Mouse (Mus musculus) cerebellum, adult 9-11 months (tissue): ENCODE measurements around the gene Obscn.

Source experiments
- DNase-seq: peaks from one replicate; pipeline ENCODE4 v3.0.0; 2022

The Obscn gene

DNA sequence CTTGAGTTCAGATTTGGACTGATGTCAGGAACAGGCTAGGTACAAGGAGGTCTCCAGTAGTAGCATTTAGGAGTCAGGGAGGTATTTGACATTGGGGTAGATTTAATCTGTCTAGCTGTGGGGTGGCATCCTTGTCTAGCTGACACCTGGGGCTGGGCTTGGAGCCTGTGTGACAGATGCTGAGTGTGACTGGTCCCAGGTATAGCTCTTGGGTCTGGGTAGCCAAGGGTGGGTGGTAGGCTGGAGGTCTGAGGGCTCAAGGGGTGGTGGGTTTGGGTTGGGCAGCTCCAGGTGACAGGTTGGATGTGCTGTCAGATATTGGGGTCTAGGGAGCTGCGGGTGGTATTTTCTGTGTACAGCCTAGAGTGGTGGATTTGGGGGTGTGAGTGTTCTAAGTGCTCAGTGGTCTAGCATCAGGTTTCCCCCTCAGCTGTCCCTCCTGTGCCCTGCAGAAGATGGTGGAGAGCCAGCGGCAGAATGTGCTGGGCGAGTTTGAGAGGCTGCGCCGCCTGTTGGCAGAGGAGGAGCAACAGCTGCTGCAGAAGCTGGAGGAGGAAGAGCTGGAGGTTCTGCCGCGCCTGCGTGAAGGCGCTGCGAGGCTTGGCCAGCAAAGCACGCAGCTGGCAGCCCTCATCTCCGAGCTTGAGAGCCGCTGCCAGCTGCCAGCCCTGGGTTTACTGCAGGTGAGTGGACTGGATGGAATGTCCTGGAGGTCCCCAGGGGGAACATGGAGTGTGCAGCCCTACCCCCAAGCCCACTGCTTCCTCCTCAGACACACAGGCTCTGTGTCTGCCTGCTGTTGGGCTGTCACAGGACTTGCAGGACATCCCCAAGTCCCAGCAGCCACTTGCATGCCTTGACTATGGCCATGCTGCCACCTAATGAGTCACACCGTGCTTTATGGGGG is 154.4 kb downstream of the Obscn start:
- no peak for DNase-seq

DNA sequence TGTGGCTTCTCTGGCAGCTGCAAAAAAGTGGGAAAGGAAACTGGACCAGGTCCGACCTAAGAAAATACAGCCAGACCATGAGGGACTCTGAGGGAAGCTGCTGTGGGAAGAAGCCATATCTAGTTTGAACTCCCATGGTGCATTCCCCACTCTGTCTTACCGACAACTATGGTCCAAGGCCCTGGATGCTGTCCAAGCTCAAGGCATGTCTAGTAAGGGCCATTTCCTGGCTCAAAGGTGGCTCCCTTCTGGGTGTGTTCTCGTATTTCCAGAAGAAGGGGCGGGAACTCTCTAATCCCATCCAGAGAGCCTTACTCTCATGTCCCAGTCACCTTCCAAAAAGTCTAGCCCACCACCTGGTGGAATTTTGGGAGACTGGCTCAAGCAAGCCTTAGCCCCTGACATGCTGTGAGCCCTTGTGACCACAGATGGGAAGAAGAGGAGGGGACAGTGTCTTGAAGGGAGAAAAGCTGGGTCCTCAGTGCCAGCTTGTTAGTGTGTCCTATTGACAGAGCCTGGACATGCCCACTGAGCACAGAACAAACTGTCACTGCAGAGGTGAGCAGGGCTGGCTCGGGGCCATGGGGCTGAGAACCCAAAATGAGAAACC is 155.7 kb downstream of the Obscn start:
- no peak for DNase-seq

DNA sequence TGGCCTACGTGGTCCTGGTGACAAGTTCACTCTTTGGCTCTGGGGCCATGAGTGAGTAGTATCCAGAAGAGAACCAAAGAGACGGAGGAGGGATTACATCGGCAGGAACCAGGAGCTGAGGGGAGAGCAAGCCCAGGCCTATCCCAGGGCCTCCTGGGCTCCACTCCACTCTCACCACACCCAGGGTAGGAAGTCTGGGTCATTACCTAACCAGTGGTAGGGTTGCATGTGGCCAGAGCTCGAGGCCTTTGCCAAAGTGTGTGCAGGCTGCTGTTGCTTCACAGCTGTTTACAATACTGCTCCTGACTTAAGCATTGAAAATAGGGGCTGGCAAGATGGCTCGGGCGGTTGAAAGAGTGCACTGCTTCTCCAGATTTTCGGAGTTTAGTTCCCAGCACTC is 156.5 kb downstream of the Obscn start:
- DNase-seq = no peak

DNA sequence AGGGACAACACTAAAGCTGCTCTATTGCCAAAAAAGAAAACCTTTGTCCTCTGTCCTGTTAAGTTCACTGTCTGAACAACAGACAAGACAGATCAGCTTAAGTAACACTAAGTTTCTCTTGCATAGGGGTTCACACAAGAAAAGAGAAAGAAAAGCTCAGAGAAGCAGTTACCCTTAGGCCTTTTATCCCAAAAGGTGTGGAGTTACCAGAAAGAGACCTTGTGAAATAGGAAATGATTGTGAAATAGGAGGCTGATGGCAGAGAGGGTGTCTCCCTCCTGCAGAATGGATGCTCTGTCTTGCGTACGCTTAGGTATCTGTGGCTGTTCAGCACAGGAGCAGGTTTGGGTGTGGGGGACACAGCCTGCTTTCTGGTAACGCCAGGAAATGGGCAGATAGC is 157.0 kb downstream of the Obscn start:
- DNase-seq = no peak

DNA sequence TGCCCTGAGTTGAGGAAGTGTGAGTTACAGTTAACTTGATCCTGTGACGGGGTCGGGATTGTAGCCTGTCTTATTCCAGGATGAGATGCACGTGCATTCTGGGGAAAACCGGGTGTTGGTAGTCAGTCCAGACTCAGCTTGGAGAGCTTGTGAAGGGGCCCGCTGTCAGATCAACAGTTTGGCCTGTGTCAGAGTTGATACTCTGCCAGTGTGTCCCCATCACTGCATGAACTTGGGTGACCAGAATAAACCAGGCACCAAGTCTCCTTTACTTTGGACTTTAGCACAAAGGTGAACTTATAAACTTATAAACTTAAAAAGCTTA is 157.5 kb downstream of the Obscn start:
- DNase-seq = no peak

DNA sequence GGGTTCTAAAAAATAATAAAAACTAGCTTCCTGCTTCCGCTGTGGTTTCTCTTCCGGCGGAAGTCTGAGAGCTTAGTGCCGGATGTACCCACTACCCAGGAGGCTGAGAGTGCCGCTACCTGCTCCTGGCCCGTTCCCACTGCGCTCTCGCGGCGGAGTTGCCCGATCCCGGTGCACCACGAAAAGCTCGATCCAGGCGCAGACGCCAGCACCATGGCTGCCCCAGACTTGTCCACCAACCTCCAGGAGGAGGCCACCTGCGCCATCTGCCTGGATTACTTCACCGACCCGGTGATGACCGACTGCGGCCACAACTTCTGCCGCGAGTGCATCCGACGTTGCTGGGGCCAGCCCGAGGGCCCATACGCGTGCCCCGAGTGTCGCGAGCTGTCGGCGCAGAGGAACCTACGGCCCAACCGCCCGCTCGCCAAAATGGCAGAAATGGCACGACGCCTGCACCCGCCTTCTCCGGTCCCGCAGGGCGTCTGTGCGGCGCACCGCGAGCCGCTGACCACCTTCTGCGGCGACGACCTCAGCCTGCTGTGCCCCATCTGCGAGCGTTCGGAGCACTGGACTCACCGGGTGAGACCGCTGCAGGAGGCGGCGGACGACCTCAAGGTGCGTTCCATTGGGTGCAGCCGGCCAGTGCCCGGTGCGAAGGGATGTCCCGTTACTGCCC is 158.0 kb downstream of the Obscn start, which contains the start of gene Trim11:
TSS of gene Trim11 (plus strand) at position 67 of the 679 bp plus-strand sequence.
- peak; percentile 67 for DNase-seq

DNA sequence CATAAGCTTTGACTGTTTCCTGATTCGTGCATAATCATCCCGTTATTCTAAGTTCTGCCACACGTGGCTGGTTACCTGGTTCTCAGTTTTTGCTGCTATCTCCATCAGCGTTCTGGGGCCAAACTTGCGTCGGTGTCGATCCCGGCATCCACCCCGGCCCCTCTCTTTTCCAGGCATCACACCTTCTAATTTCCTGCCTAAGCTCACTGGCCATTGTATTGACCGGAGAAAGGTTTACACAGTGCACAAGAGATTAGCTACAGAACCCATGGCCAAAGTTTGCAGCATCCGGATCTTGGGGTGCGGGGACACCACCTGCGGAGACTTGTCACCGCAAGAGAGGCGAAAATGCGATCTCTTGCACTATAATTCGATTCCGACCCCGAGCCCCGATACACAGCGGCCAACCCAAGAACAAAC is 158.6 kb downstream of the Obscn start:
- no peak for DNase-seq

- no peak for DNase-seq
These were observed 159.1 kb downstream of the Obscn start for GRCm38 (mm10) chr11:58977150-58977549.

DNA sequence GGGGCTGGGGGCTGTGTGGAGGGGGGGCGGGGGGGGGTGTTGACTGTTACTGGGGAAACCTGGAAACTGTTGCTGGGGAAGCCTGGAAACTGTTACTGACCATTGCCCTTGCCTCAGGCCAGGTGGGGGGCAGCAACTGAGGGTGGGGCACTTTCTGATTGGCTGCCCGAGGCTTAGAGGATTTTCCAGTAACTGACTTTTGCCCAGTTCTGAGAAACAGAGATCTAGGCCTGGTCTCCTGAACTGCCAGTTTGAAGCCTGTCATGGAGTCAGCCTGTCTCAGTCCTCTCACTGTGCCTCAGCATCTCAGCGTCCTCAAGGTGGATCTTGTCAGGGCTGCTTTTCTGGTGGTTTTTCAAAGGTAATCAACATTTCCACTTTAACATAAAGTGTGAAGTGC is 161.8 kb downstream of the Obscn start:
- DNase-seq = no peak

GRCm38 (mm10) chr11:58971796-58972195 is 164.4 kb downstream of the Obscn start:
- DNase-seq = no peak

DNA sequence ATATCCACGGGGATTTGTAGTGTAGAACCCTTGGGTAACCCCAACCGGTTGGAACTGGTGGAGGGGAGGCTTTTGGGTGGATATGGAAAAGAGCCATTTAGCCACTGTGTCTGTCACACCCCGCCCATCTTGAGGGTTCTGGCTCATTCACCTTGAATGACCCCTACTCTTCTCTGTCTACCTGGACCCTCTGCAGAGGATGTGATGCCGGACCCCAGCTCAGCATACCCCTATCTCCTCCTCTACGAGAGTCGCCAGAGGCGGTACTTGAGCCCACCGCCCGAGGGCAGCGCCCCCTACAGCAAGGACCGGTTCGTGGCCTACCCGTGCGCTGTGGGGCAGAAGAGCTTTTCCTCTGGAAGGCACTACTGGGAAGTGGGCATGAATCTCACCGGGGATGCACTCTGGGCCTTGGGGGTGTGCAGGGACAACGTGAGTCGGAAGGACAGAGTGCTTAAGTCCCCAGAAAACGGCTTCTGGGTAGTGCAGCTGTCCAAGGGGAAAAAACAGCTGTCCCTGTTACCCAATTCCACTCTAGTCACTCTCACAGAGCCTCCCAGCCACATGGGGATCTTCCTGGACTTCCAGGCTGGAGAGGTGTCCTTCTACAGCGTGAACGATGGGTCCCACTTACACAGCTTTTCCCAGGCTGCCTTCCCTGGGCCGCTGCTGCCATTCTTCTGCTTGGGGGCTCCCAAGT is 165.2 kb downstream of the Obscn start:
- DNase-seq = no peak

- DNase-seq = no peak
These were observed 166.5 kb downstream of the Obscn start for GRCm38 (mm10) chr11:58969659-58970058.

DNA sequence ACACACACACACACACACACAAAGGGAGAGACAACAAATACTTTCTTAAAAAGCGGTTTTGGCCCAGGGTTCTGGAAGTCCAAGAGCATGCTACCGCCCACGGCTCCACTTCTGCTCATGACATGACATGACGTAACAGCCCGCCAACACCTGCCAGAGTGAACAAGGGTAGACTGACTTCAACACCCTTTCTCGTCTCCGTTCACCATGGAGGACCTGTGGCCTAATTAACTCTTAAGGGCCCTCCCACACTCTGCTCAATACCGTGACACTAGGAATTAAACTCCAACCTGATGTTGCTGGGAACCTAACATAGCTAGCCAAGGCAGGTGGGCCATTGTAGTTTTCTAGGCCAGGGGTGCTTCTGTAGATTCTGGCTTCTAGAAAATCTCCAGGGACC is 167.2 kb downstream of the Obscn start:
- no peak for DNase-seq

DNA sequence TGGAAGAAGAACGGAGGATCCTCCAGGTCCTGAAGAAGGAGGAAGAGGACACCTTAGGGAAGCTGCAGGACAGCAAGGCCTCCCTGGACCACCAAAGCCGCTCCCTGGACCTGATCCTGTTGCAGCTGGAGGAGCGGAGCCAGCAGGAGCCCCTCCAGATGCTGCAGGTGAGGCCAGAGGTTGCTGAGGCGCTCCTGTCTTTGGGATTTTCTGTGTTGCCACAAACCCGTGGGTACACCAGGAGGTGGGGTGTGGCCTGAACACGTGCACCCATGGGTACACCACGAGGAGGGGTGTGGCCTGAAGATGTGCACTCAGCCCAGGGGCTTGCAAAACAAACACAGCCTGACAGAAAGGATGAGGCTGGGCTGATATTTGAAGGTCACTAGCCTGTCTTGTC is 167.7 kb downstream of the Obscn start:
- DNase-seq = no peak

- no peak for DNase-seq
These were observed 168.9 kb downstream of the Obscn start for GRCm38 (mm10) chr11:58967346-58967745.

- no peak for DNase-seq
These were observed 171.0 kb downstream of the Obscn start for GRCm38 (mm10) chr11:58965001-58965760.

DNA sequence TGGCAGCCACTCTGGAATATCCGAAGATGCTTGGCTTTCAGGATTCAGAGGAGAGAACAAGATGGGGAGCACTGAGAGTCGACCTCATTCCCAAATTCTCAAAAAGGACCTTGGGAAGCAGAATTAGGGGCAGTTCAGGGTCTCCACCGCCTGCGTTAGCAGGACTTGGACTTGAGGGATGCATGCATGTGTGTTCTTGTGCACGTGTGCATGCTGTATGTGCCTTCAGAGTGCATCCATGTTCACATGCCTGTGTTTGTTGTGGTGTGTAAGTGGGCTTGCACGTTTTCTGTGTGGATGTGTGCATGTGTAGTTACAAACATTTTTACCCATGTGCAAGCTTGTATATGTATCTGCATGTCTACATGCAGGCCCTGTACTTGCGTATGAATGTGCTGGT is 172.0 kb downstream of the Obscn start:
- no peak for DNase-seq

DNA sequence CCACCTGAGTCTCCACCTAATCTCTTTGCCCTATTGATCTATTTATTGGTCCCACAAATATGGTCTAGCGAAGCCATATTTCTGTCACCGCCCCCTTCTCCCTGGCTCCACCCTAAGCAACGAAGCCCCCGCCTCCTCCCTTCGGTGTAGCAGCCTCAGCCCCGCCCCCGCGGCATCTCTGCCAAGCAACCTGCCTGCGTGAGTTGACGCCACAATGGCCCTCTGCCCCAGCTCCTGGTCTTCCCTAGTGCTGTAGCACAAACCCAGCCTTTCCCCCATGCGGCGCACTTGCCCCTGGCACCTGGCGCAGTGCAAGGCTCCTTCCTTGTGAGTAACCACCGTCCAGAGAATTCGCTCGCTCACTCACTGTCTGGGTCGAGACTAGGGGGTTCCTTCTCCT is 172.7 kb downstream of the Obscn start:
- peak; percentile 67 for DNase-seq

DNA sequence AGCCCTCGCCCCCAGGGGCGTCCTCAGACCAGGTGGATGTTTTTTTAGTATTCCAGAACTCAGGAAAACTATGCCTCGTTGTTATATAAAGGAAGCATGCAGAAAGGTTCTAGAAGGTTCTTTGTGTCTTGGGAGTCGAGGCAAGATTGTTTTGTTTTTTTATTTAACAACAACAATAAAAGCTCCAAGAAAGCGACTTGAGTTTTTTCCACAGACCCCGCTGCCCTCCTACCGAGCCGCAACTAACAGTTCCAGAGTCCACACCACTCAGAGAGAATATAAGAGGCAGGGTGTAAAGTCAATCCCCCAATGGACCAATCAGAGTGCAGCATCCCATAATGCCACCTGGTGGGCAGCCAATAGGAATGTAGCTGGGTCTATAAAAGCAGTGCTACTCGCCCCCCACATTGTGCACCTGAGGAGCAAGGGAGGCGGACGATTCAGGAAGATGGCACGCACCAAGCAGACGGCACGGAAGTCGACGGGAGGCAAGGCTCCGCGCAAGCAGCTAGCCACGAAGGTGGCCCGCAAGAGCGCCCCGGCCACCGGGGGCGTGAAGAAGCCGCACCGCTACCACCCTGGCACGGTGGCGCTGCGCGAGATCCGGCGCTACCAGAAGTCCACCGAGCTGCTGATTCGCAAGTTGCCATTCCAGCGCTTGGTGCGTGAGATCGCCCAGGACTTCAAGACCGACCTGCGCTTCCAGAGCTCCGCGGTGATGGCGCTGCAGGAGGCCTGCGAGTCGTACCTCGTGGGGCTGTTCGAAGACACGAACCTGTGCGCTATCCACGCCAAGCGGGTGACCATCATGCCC is 174.6 kb downstream of the Obscn start:
- peak; percentile 58 for DNase-seq

DNA sequence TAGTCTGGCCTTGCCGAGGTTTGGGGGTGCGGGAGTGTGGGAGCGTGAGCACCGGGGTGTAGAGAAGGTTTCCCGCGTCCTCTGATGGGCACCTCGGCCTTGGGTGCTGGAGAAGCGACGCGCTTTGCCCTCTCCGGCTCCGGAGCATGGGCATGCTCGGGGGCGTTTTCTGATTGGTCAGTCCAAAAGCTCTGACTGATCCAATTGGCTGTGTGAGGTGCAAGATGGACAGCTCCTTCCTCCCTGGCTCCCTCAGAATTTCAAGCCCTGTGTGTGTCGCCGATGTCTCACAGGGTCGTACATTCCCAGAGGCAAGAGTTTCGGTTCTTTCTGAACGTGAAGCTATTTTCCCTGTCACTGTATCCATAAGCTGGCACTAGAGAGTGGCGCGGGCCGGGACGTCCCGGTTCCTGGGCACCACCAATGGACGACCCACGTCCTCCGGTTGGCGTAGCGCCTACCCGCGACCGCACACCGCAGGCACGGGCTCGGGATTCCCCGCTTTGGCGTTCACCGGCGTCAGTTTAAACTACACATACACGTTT is 176.2 kb downstream of the Obscn start:
- DNase-seq = peak; percentile 95

DNA sequence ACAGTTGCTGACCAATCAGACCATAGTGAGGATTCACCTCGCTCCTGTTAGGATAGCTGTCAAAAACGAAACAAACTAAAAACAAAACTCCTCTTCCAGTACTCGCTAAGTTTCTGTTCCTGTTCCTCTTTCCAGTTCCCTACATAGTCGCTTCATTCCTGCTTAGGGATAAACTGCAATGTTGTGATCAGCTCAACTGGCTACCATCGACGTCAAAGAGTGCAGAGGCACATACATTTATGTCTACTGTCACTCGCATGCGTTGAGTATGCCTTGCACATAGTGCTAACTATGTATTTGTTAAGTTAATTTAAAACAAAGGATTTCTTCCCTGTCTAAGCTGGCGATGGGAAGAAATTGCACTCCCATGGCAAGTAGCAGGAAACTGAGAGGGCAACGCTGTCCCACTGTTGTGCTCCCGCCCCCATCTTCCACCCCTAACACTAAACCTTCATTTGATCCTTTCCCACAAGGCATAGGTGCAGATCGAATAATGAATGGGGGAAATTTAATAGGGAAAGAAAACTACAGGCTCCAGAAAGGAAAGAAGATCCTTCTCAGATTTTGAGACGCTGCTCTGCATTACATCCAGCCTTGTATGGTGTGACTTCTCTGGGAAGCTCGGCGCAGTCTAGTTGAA is 176.9 kb downstream of the Obscn start:
- no peak for DNase-seq
